Mouse (Mus musculus): Measurements from ENCODE around the gene Uprt. TPM values are rescaled to one million over a fixed set of nuclear protein-coding genes. Genes with fewer than 3 reads are reported as not detected.

The Uprt gene
- polyA plus RNA-seq, 1 experiment from 2014 or later: 0.30 TPM

- H3K9ac ChIP-seq: no peak overlapping the region
- H3K36me3 ChIP-seq (replicated peaks): no peaks in the 10 kb centered on the region
- ATAC-seq (ENCODE audit: insufficient read depth): no peak
- H3K4me1 ChIP-seq (replicated peaks): no peaks in the 10 kb centered on the region
- no peak overlapping the region for H3K27ac ChIP-seq (replicated peaks)
- WGBS (ENCODE audit: insufficient replicate concordance): 71% methylated on average over 5 of the region's 5 CpGs
- no peak overlapping the region for H3K4me2 ChIP-seq
- peaks cover 8% of the 10 kb centered on the region; the same call in 1 of the 2 replicates for H3K27me3 ChIP-seq
- H3K4me3 ChIP-seq (replicated peaks): no peak overlapping the region
- no peaks in the 10 kb centered on the region for H3K9me3 ChIP-seq (replicated peaks)
Measured at GRCm38 (mm10) chrX:104501765-104502164, 19.1 kb downstream of the Uprt start.

DNA sequence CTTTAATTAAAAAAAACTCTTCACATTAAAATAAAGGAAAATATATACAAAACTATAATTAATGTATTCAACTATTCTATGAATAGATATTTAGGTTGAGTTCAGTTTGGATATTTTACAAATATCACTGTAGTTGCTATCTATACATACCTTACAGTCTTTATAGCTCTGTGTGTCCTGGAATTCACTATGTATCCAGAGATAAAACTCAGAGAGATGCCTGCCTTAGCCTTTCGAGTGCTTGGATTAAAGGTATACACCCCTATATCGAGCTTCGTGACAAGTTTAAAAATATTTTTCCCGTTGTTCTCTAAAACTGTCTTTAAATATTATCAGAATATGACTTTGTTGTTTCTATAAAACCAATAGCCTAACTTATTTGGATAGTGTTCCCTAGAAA lies 60.0 kb downstream of the Uprt start:
- H3K9me3 ChIP-seq (replicated peaks): no peaks in the 10 kb centered on the region
- no peak overlapping the region for H3K4me3 ChIP-seq (replicated peaks)
- no peak overlapping the region for H3K9ac ChIP-seq
- peaks cover 14% of the 10 kb centered on the region for H3K4me1 ChIP-seq (replicated peaks)
- no peaks in the 10 kb centered on the region; the same call in 1 of the 2 replicates for H3K27me3 ChIP-seq
- WGBS (ENCODE audit: insufficient replicate concordance): 48% methylated on average over 4 of the region's 4 CpGs
- no peak overlapping the region for H3K4me2 ChIP-seq
- no peaks in the 10 kb centered on the region for H3K36me3 ChIP-seq (replicated peaks)
- H3K27ac ChIP-seq (replicated peaks): no peak overlapping the region
- no peak for ATAC-seq (ENCODE audit: insufficient read depth)

GRCm38 (mm10) chrX:104543919-104544595 lies 61.4 kb downstream of the Uprt start:
- peak; percentile 84 for ATAC-seq (ENCODE audit: insufficient read depth)
- no peaks in the 10 kb centered on the region for H3K9me3 ChIP-seq (replicated peaks)
- peak overlapping the region; percentile 75 for H3K27ac ChIP-seq (replicated peaks)
- H3K36me3 ChIP-seq (replicated peaks): no peaks in the 10 kb centered on the region
- H3K9ac ChIP-seq: no peak overlapping the region
- H3K27me3 ChIP-seq: no peaks in the 10 kb centered on the region; the same call in 1 of the 2 replicates
- H3K4me2 ChIP-seq: no peak overlapping the region; the same call in 1 of the 2 replicates
- H3K4me3 ChIP-seq (replicated peaks): no peak overlapping the region
- WGBS (ENCODE audit: insufficient replicate concordance): 36% methylated on average over 4 of the region's 4 CpGs
- H3K4me1 ChIP-seq (replicated peaks): peaks cover 14% of the 10 kb centered on the region

DNA sequence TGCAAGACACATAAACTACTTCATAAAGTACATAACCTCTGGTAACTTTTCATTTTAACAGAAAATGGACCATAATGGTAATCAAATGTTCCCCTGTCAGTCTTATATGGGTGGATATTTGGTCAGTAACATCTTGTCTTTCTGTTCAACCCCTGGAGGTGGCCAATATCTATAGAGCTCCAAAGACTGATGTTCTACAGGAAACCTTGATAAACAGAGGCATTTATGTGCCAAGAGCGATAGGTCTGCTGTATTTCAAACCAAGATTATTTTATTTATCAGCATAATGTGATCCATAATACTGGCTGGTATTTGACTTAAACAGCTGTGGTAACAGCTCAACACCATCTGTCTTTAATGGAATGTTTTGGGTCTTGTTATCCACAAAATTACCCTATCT lies 62.7 kb downstream of the Uprt start:
- Histone ChIP-seq H3K9me3 (replicated peaks) (no peaks in the 10 kb centered on the region), H3K4me2 (peak overlapping the region; percentile 10; the same call in 1 of the 2 replicates), H3K36me3 (replicated peaks) (no peaks in the 10 kb centered on the region), H3K4me1 (replicated peaks) (peaks cover 14% of the 10 kb centered on the region), H3K27me3 (no peaks in the 10 kb centered on the region), H3K9ac (no peak overlapping the region), H3K4me3 (replicated peaks) (no peak overlapping the region), H3K27ac (replicated peaks) (peak overlapping the region; percentile 75)
- 39% methylated on average over 1 of the region's 1 CpGs for WGBS (ENCODE audit: insufficient replicate concordance)
- ATAC-seq (ENCODE audit: insufficient read depth): peak; percentile 79

Other genes with a start within 250 kb of the Uprt start
- gene Abcb7, start 69.0 kb upstream of the Uprt start, polyA plus RNA-seq (2015; fragmentation: Nextera tagmentation; extraction: Ambion mirVana): 7.1 and 7.6 TPM in 2 replicates
- 1.2 and 1.5 TPM in 2 replicates for gene Zdhhc15, start 188.2 kb downstream of the Uprt start, polyA plus RNA-seq (2015; fragmentation: Nextera tagmentation; extraction: Ambion mirVana)